Mouse (Mus musculus) embryonic facial prominence, embryonic 11.5 days (tissue): ENCODE results near the gene Slc48a1. TPM values are rescaled to one million over a fixed set of nuclear protein-coding genes. Genes with fewer than 3 reads are reported as not detected.

Experiments
- ATAC-seq: fragments of 200-750 bp; cut with Nextera tagmentation; replicated peaks from 2 replicates; pipeline ENCODE4 v1.8.0; 2017; ENCODE audit warnings: low read depth; ENCODE audit not compliant: insufficient number of reproducible peaks, low FRiP score, low TSS enrichment
- DNase-seq: peaks from one replicate; pipeline ENCODE4 v3.0.0-alpha.2; 2015; ENCODE audit warnings: low spot score
- H3K27ac ChIP-seq: fragments of 300-500 bp; sonication (generic); replicated peaks from 2 replicates; pipeline ENCODE4 v1.5.1; 2014; ENCODE audit warnings: mild to moderate bottlenecking, low read depth, low read length, control low read depth
- H3K27me3 ChIP-seq: fragments of 300-500 bp; sonication (generic); 2 replicates; pipeline ENCODE4 v1.6.1; 2014; ENCODE audit warnings: mild to moderate bottlenecking, low read length, moderate library complexity, mixed read lengths; ENCODE audit not compliant: control insufficient read depth, insufficient read depth
- H3K36me3 ChIP-seq: fragments of 300-500 bp; sonication (generic); replicated peaks from 2 replicates; pipeline ENCODE4 v1.6.1; 2014; ENCODE audit warnings: low read depth, mild to moderate bottlenecking, low read length, moderate library complexity, mixed read lengths; ENCODE audit not compliant: control insufficient read depth, insufficient read depth
- H3K4me1 ChIP-seq: fragments of 300-500 bp; sonication (generic); 2 replicates; pipeline ENCODE4 v1.6.1; 2014; ENCODE audit warnings: low read length, mixed read lengths; ENCODE audit not compliant: control insufficient read depth, insufficient read depth
- H3K4me2 ChIP-seq: fragments of 300-500 bp; sonication (generic); 2 replicates; pipeline ENCODE4 v1.6.1; 2014; ENCODE audit warnings: low read depth, mild to moderate bottlenecking, control low read depth, low read length, moderate library complexity
- H3K4me3 ChIP-seq: fragments of 300-500 bp; sonication (generic); 2 replicates; pipeline ENCODE4 v1.5.1; 2014; ENCODE audit warnings: low read depth, low read length, control low read depth
- H3K9ac ChIP-seq: fragments of 300-500 bp; sonication (generic); replicated peaks from 2 replicates; pipeline ENCODE4 v1.6.1; 2014; ENCODE audit warnings: mild to moderate bottlenecking, control low read depth, low read length
- H3K9me3 ChIP-seq: fragments of 300-500 bp; sonication (generic); replicated peaks from 2 replicates; pipeline ENCODE4 v1.6.1; 2016; ENCODE audit warnings: mild to moderate bottlenecking, low read length, inconsistent platforms, mixed read lengths; ENCODE audit not compliant: control insufficient read depth
- WGBS: fragments of 180-500 bp; shearing (Covaris S2); extraction: QIAGEN DNeasy Blood & Tissue Kit; methylation state at CpG from one replicate; pipeline ENCODE4 v1.1.7; 2014; 5-methylcytosine and 5-hydroxymethylcytosine counted together
- polyA plus RNA-seq: library from polyadenylated mRNA; unstranded; fragments of >200 nt; fragmentation: Nextera tagmentation; extraction: Ambion mirVana; gene quantifications from 2 replicates; pipeline ENCODE4 v1.2.1, GENCODE M21; 2014

Slc48a1 gene
- polyA plus RNA-seq, 1 experiment from 2014 or later, result 18.9 TPM

- Histone ChIP-seq H3K9ac (peak overlapping the region; percentile 76), H3K27me3 (no peaks in the 10 kb centered on the region), H3K9me3 (no peaks in the 10 kb centered on the region), H3K36me3 (no peaks in the 10 kb centered on the region), H3K4me1 (peaks cover 2% of the 10 kb centered on the region), H3K4me3 (peak overlapping the region; percentile 79), H3K27ac (no peak overlapping the region), H3K4me2 (peak overlapping the region; percentile 95)
- DNase-seq (no peak), ATAC-seq (peak; percentile 61)
- WGBS, result 7% methylated on average over 43 of the region's 45 CpGs
Observed at GRCm38 (mm10) chr15:97784561-97785161, 6.3 kb downstream of the Slc48a1 start.

GRCm38 (mm10) chr15:97785731-97786411 lies 7.6 kb downstream of the Slc48a1 start:
- no peaks in the 10 kb centered on the region for H3K9me3 ChIP-seq
- H3K27me3 ChIP-seq, result no peaks in the 10 kb centered on the region
- ATAC-seq, result no peak
- H3K27ac ChIP-seq, result no peak overlapping the region
- H3K9ac ChIP-seq, result no peak overlapping the region
- WGBS, result 80% methylated on average over 9 of the region's 9 CpGs
- no peak for DNase-seq
- no peak overlapping the region for H3K4me3 ChIP-seq
- H3K36me3 ChIP-seq, result no peaks in the 10 kb centered on the region
- no peak overlapping the region for H3K4me2 ChIP-seq
- peaks cover 2% of the 10 kb centered on the region; the same call in 1 of the 2 replicates for H3K4me1 ChIP-seq

- H3K36me3 ChIP-seq, result no peaks in the 10 kb centered on the region
- peaks cover 2% of the 10 kb centered on the region; the same call in 1 of the 2 replicates for H3K4me1 ChIP-seq
- no peak overlapping the region for H3K9ac ChIP-seq
- ATAC-seq (no peak), DNase-seq (no peak)
- no peak overlapping the region for H3K4me3 ChIP-seq
- no peaks in the 10 kb centered on the region for H3K27me3 ChIP-seq
- WGBS, result 73% methylated on average over 10 of the region's 10 CpGs
- H3K4me2 ChIP-seq, result no peak overlapping the region
- no peaks in the 10 kb centered on the region for H3K9me3 ChIP-seq
- no peak overlapping the region for H3K27ac ChIP-seq
Observed at GRCm38 (mm10) chr15:97786412-97787112, 8.2 kb downstream of the Slc48a1 start.

GRCm38 (mm10) chr15:97787148-97787798 lies 9.0 kb downstream of the Slc48a1 start:
- Histone ChIP-seq H3K27me3 (no peaks in the 10 kb centered on the region), H3K9me3 (no peaks in the 10 kb centered on the region), H3K9ac (no peak overlapping the region), H3K27ac (no peak overlapping the region), H3K4me1 (no peaks in the 10 kb centered on the region; the same call in 1 of the 2 replicates), H3K4me3 (no peak overlapping the region), H3K4me2 (no peak overlapping the region), H3K36me3 (no peaks in the 10 kb centered on the region)
- no peak for DNase-seq
- no peak for ATAC-seq
- WGBS, result 81% methylated on average over 7 of the region's 7 CpGs

GRCm38 (mm10) chr15:97787799-97788667 lies 9.7 kb downstream of the Slc48a1 start:
- no peak for DNase-seq
- no peaks in the 10 kb centered on the region for H3K4me1 ChIP-seq
- H3K36me3 ChIP-seq, result no peaks in the 10 kb centered on the region
- H3K9me3 ChIP-seq, result no peaks in the 10 kb centered on the region
- no peaks in the 10 kb centered on the region for H3K27me3 ChIP-seq
- ATAC-seq, result no peak
- H3K4me3 ChIP-seq, result no peak overlapping the region
- 69% methylated on average over 19 of the region's 19 CpGs for WGBS
- no peak overlapping the region for H3K9ac ChIP-seq
- no peak overlapping the region for H3K27ac ChIP-seq
- H3K4me2 ChIP-seq, result no peak overlapping the region

- ATAC-seq (no peak), DNase-seq (no peak)
- H3K9me3 ChIP-seq, result no peaks in the 10 kb centered on the region
- H3K4me1 ChIP-seq, result no peaks in the 10 kb centered on the region
- no peak overlapping the region for H3K4me2 ChIP-seq
- H3K27me3 ChIP-seq, result no peaks in the 10 kb centered on the region
- WGBS, result 65% methylated on average over 6 of the region's 6 CpGs
- H3K9ac ChIP-seq, result no peak overlapping the region
- no peak overlapping the region for H3K27ac ChIP-seq
- H3K4me3 ChIP-seq, result no peak overlapping the region
- no peaks in the 10 kb centered on the region for H3K36me3 ChIP-seq
Observed at GRCm38 (mm10) chr15:97788821-97789220, 10.5 kb downstream of the Slc48a1 start.

- no peaks in the 10 kb centered on the region for H3K27me3 ChIP-seq
- H3K4me2 ChIP-seq, result no peak overlapping the region
- DNase-seq, result peak; percentile 73
- H3K36me3 ChIP-seq, result no peaks in the 10 kb centered on the region
- WGBS, result 61% methylated on average over 20 of the region's 20 CpGs
- no peak overlapping the region for H3K27ac ChIP-seq
- ATAC-seq, result no peak
- no peaks in the 10 kb centered on the region for H3K9me3 ChIP-seq
- no peaks in the 10 kb centered on the region for H3K4me1 ChIP-seq
- no peak overlapping the region for H3K9ac ChIP-seq
- no peak overlapping the region for H3K4me3 ChIP-seq
Observed at GRCm38 (mm10) chr15:97789761-97790505, 11.6 kb downstream of the Slc48a1 start.
